Mouse (Mus musculus) liver, embryonic 12.5 days (tissue): ENCODE data around the gene Kirrel2. TPM values are rescaled to one million over a fixed set of nuclear protein-coding genes. Genes with fewer than 3 reads are reported as not detected.

ENCODE experiments used
- ATAC-seq: fragments of 200-750 bp; cut with Nextera tagmentation; 2 replicates; pipeline ENCODE4 v1.8.0; 2017; ENCODE audit warnings: moderate number of reproducible peaks, mild to moderate bottlenecking, moderate library complexity
- H3K27ac ChIP-seq: fragments of 300-500 bp; sonication (generic); 2 replicates; pipeline ENCODE4 v1.5.1; 2016; ENCODE audit warnings: mild to moderate bottlenecking
- H3K27me3 ChIP-seq: fragments of 300-500 bp; sonication (generic); replicated peaks from 2 replicates; pipeline ENCODE4 v1.6.1; 2016; ENCODE audit warnings: mild to moderate bottlenecking, moderate library complexity
- H3K36me3 ChIP-seq: fragments of 300-500 bp; sonication (generic); 2 replicates; pipeline ENCODE4 v1.6.1; 2016; ENCODE audit warnings: mild to moderate bottlenecking, moderate library complexity
- H3K4me1 ChIP-seq: fragments of 300-500 bp; sonication (generic); 2 replicates; pipeline ENCODE4 v1.6.1; 2016
- H3K4me2 ChIP-seq: fragments of 300-500 bp; sonication (generic); 2 replicates; pipeline ENCODE4 v1.6.1; 2016; ENCODE audit warnings: mild to moderate bottlenecking, moderate library complexity
- H3K4me3 ChIP-seq: fragments of 300-500 bp; sonication (generic); 2 replicates; pipeline ENCODE4 v1.5.1; 2016; ENCODE audit warnings: mild to moderate bottlenecking, moderate library complexity
- H3K9ac ChIP-seq: fragments of 300-500 bp; sonication (generic); 2 replicates; pipeline ENCODE4 v1.6.1; 2016; ENCODE audit warnings: mild to moderate bottlenecking, moderate library complexity
- H3K9me3 ChIP-seq: fragments of 300-500 bp; sonication (generic); replicated peaks from 2 replicates; pipeline ENCODE4 v1.6.1; 2016; ENCODE audit warnings: mild to moderate bottlenecking, moderate library complexity
- WGBS: fragments of 180-500 bp; shearing (Covaris S2); methylation state at CpG from one replicate; pipeline ENCODE4 v1.1.7; 2016; ENCODE audit not compliant: insufficient replicate concordance; 5-methylcytosine and 5-hydroxymethylcytosine counted together
- polyA plus RNA-seq: library from polyadenylated mRNA; unstranded; fragments of >200 nt; fragmentation: Nextera tagmentation; extraction: Ambion mirVana; gene quantifications from 2 replicates; pipeline ENCODE4 v1.2.1, GENCODE M21; 2016

Kirrel2 gene
- polyA plus RNA-seq, 1 experiment from 2014 or later = 0.17 TPM

- Histone ChIP-seq H3K4me1 (peaks cover 20% of the 10 kb centered on the region), H3K9me3 (peaks cover 10% of the 10 kb centered on the region; the same call in 1 of the 2 replicates), H3K9ac (0 out of 2 replicates have a peak overlapping the region, but pooled peaks have one; percentile 59), H3K27me3 (peaks cover 79% of the 10 kb centered on the region), H3K36me3 (no peaks in the 10 kb centered on the region), H3K4me3 (peak overlapping the region; percentile 61), H3K27ac (no peak overlapping the region), H3K4me2 (peak overlapping the region; percentile 78)
- 2% methylated on average over 38 of the region's 38 CpGs for whole genome bisulfite sequencing
- no peak for ATAC-seq
Measured at GRCm38 (mm10) chr7:30444154-30444970, 13.1 kb downstream of the Kirrel2 start.

- Histone ChIP-seq H3K9ac (no peak overlapping the region), H3K4me1 (peaks cover 20% of the 10 kb centered on the region), H3K9me3 (peaks cover 10% of the 10 kb centered on the region; the same call in 1 of the 2 replicates), H3K27me3 (peaks cover 85% of the 10 kb centered on the region), H3K4me3 (no peak overlapping the region), H3K27ac (no peak overlapping the region), H3K36me3 (no peaks in the 10 kb centered on the region), H3K4me2 (peak overlapping the region; percentile 78; the same call in 1 of the 2 replicates)
- WGBS = 15% methylated on average over 9 of the region's 9 CpGs
- ATAC-seq = no peak
Measured at GRCm38 (mm10) chr7:30443696-30444095, 13.8 kb downstream of the Kirrel2 start.

GRCm38 (mm10) chr7:30440697-30441096 lies 16.8 kb downstream of the Kirrel2 start:
- peaks cover 18% of the 10 kb centered on the region for H3K4me1 ChIP-seq
- no peak overlapping the region for H3K4me2 ChIP-seq
- ATAC-seq = no peak
- no peaks in the 10 kb centered on the region for H3K9me3 ChIP-seq
- no peak overlapping the region for H3K9ac ChIP-seq
- H3K27ac ChIP-seq = no peak overlapping the region
- WGBS = 20% methylated on average over 4 of the region's 5 CpGs
- no peak overlapping the region for H3K4me3 ChIP-seq
- no peaks in the 10 kb centered on the region for H3K36me3 ChIP-seq
- peaks cover 90% of the 10 kb centered on the region for H3K27me3 ChIP-seq

GRCm38 (mm10) chr7:30439734-30440133 lies 17.8 kb downstream of the Kirrel2 start:
- no peak overlapping the region for H3K4me3 ChIP-seq
- peaks cover 89% of the 10 kb centered on the region for H3K27me3 ChIP-seq
- H3K9ac ChIP-seq = no peak overlapping the region
- no peaks in the 10 kb centered on the region for H3K9me3 ChIP-seq
- H3K27ac ChIP-seq = no peak overlapping the region
- peaks cover 9% of the 10 kb centered on the region for H3K4me1 ChIP-seq
- no peak for ATAC-seq
- 63% methylated on average over 13 of the region's 13 CpGs for WGBS
- H3K4me2 ChIP-seq = no peak overlapping the region
- no peaks in the 10 kb centered on the region for H3K36me3 ChIP-seq

DNA sequence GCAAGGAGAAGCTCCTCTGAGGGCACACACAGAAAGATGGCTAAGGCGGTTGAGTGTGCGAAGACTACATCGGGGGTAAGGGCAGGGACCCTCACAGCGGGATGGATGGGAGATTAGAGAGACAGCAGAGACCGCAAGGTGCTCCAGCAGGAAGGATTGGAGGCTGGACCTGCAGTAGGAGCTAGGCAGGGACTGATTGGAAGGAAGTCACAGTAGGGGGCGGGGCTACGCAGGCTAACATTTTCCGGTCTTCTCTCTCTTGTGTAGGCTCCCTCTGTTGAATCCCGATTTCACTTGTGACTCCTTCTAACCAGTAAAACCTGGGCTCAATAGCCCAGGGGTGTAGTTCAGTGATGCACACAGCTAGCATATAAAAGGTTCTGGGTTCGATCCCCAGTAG lies 20.6 kb downstream of the Kirrel2 start:
- ATAC-seq = no peak
- no peaks in the 10 kb centered on the region for H3K9me3 ChIP-seq
- H3K9ac ChIP-seq = no peak overlapping the region
- H3K4me2 ChIP-seq = no peak overlapping the region
- no peaks in the 10 kb centered on the region for H3K36me3 ChIP-seq
- H3K4me1 ChIP-seq = no peaks in the 10 kb centered on the region
- no peak overlapping the region for H3K27ac ChIP-seq
- 14% methylated on average over 10 of the region's 10 CpGs for WGBS
- H3K27me3 ChIP-seq = peaks cover 63% of the 10 kb centered on the region
- no peak overlapping the region for H3K4me3 ChIP-seq

GRCm38 (mm10) chr7:30435156-30435555 lies 22.3 kb downstream of the Kirrel2 start:
- H3K9ac ChIP-seq = no peak overlapping the region
- H3K27me3 ChIP-seq = peaks cover 50% of the 10 kb centered on the region
- no peaks in the 10 kb centered on the region for H3K36me3 ChIP-seq
- no peak for ATAC-seq
- no peak overlapping the region for H3K4me3 ChIP-seq
- no peaks in the 10 kb centered on the region for H3K4me1 ChIP-seq
- H3K9me3 ChIP-seq = no peaks in the 10 kb centered on the region
- no peak overlapping the region for H3K4me2 ChIP-seq
- 22% methylated on average over 9 of the region's 9 CpGs for WGBS
- no peak overlapping the region for H3K27ac ChIP-seq

- 53% methylated on average over 10 of the region's 10 CpGs for WGBS
- H3K9ac ChIP-seq = no peak overlapping the region
- H3K4me2 ChIP-seq = no peak overlapping the region
- H3K27me3 ChIP-seq = peaks cover 46% of the 10 kb centered on the region
- H3K9me3 ChIP-seq = no peaks in the 10 kb centered on the region
- H3K4me1 ChIP-seq = no peaks in the 10 kb centered on the region
- no peak overlapping the region for H3K27ac ChIP-seq
- no peak overlapping the region for H3K4me3 ChIP-seq
- no peak for ATAC-seq
- no peaks in the 10 kb centered on the region for H3K36me3 ChIP-seq
Measured at GRCm38 (mm10) chr7:30434701-30435100, 22.8 kb downstream of the Kirrel2 start.

DNA sequence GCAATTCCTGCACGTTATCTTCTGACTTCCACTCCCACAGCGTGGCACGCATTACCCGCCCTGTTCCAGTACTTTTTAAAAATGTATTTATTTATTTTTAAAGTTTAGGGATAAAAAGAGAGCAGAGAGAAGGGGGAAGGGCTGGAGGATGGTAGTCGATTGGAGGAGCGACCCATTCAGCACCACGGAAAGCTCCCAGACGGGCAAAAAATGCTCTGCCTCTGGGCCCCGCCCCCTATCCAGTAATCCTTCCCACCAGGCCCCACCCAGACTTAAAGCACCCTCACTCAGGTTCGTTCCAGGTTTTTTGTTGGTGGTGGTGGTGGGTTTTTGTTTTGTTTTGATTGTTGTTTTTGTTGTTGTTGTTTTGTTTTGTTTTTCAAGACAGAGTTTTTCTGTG lies 23.3 kb downstream of the Kirrel2 start:
- Histone ChIP-seq H3K4me3 (no peak overlapping the region), H3K36me3 (no peaks in the 10 kb centered on the region), H3K4me1 (no peaks in the 10 kb centered on the region), H3K9me3 (no peaks in the 10 kb centered on the region), H3K27me3 (peaks cover 43% of the 10 kb centered on the region), H3K4me2 (no peak overlapping the region), H3K9ac (no peak overlapping the region), H3K27ac (no peak overlapping the region)
- ATAC-seq = no peak
- 2% methylated on average over 10 of the region's 10 CpGs for WGBS

GRCm38 (mm10) chr7:30431793-30432192 lies 25.7 kb downstream of the Kirrel2 start:
- H3K27me3 ChIP-seq = peaks cover 22% of the 10 kb centered on the region
- no peak overlapping the region for H3K4me2 ChIP-seq
- H3K9me3 ChIP-seq = no peaks in the 10 kb centered on the region
- H3K27ac ChIP-seq = no peak overlapping the region
- WGBS = 13% methylated on average over 3 of the region's 3 CpGs
- peaks cover 14% of the 10 kb centered on the region for H3K36me3 ChIP-seq
- no peaks in the 10 kb centered on the region for H3K4me1 ChIP-seq
- H3K9ac ChIP-seq = no peak overlapping the region
- no peak for ATAC-seq
- no peak overlapping the region for H3K4me3 ChIP-seq

DNA sequence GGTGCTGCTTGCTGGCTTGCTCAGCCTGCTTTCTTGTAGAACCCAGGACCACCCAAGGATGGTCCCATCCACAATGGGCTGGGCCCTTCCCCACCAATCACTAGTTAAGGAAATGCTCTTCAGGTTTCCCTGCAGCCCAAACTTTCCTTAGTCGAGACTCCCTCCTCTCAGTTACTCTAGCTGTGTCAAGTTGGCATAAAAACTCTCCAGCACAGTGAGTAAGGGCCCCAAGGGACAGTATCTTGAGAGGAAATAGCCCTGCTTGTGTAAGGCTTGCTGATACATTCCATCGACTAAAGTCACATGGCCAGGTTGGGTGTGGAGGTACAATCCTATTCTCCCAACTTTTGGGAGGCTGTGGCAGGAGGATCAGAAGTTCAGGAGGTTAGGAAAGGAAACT lies 27.3 kb downstream of the Kirrel2 start:
- H3K4me1 ChIP-seq = no peaks in the 10 kb centered on the region
- no peak overlapping the region for H3K9ac ChIP-seq
- H3K36me3 ChIP-seq = peaks cover 28% of the 10 kb centered on the region
- H3K9me3 ChIP-seq = no peaks in the 10 kb centered on the region
- H3K27me3 ChIP-seq = peaks cover 6% of the 10 kb centered on the region
- H3K4me3 ChIP-seq = no peak overlapping the region
- no peak overlapping the region for H3K27ac ChIP-seq
- no peak for ATAC-seq
- no peak overlapping the region for H3K4me2 ChIP-seq
- WGBS = 30% methylated on average over 2 of the region's 2 CpGs

DNA sequence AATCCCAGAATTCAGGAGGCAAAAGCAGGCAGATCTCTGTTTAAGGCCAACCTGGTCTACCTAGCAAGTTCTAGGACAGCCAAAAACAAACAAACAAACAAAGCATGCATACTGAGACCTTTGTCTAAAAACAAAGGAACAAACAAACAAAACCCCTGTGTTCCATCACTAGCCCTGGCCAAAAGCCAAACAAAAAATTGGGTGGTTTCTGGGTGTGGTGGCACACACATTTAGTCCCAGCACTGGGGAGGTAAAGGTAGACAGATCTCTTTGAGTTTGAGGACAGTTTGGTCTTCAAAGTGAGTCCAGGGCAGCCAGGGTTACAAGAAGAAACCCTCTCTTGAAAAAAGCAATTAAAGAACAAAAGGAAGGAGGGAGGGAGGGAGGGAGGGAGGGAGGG lies 28.2 kb downstream of the Kirrel2 start:
- Histone ChIP-seq H3K4me2 (no peak overlapping the region), H3K4me1 (no peaks in the 10 kb centered on the region), H3K36me3 (peaks cover 35% of the 10 kb centered on the region), H3K27ac (no peak overlapping the region), H3K9me3 (no peaks in the 10 kb centered on the region), H3K9ac (no peak overlapping the region), H3K27me3 (no peaks in the 10 kb centered on the region), H3K4me3 (no peak overlapping the region)
- ATAC-seq = no peak

DNA sequence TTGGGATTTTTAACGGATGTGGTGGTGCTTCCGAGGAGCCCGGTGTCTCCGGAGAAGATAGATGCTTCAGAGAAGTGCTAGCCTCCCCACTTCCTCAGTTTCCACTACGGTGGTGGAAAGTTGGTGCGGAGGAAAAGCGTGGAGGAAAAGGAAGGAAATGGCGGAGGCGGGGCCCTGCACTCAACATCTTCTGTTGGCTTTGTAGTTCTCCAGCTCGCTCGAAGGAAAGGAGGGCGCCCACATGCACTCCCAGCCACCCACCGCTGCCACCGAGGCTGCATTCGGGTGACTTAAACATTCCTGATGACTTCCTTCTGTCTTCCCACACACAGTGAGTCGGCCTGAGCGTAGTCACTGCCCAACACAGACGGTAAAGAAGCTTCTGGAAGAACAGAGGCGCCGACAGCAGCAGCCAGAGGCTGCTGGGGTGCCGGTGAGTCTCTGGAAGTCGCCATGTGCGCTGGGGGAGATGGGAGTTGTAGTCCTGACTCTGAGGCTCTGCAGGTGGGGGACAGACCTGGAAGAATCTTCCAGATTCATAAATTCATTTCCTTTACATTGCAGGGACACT lies 34.3 kb downstream of the Kirrel2 start:
- Histone ChIP-seq H3K27me3 (peaks cover 10% of the 10 kb centered on the region; the same call in 1 of the 2 replicates), H3K4me3 (peak overlapping the region; percentile 65), H3K9ac (peak overlapping the region; percentile 60), H3K4me2 (peak overlapping the region; percentile 95), H3K36me3 (peaks cover 41% of the 10 kb centered on the region), H3K4me1 (peaks cover 36% of the 10 kb centered on the region), H3K9me3 (no peaks in the 10 kb centered on the region), H3K27ac (peak overlapping the region; percentile 57; the same call in 1 of the 2 replicates)
- 16% methylated on average over 23 of the region's 23 CpGs for WGBS
- no peak for ATAC-seq
